Mouse (Mus musculus) heart, postnatal 0 days (tissue): ENCODE measurements around the gene Rgs9.

Experiments used
- CTCF ChIP-seq: IDR thresholded peaks from 2 replicates; pipeline ENCODE4 v1.5.1; 2016; ENCODE audit warnings: antibody characterized with exemption, control low read depth, low read depth
- EP300 ChIP-seq: IDR thresholded peaks from 2 replicates; pipeline ENCODE4 v1.6.1; 2016; ENCODE audit warnings: antibody characterized with exemption, low read depth

GRCm38 (mm10) chr11:109180290-109180689 lies 117.6 kb downstream of the Rgs9 start:
- TF ChIP-seq CTCF (no peak), EP300 (no peak)
